Mouse (Mus musculus): ENCODE measurements around the gene Tgfb1.

DNA sequence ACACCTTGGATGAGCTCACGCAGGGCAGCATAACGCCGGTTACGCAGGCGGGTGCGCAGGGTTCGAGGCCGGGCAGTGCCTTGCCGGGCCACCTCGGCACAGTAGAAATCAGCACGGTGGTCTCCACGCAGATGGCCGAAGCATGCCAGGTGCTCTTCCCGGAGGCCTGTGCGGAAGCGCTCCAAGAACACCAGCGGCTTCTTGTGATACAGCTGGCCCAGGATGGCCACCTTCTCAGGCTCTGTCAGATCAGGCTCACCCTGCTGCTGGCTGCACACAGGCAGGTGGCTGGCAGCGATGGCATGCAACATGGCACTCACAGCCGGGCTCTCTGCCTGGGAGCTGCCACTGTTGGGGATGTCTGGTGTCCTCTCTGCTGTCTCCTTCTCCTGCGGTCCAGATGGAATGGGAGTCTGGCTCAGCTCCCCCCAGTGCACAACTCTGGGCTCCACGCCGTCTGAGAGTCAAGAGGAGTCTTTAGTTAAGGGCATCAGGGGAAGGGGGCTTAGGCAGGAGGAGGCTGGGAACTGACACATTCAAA is 29.0 kb downstream of the Tgfb1 start:
- TF ChIP-seq CTCF (IDR thresholded peaks at IDR 0.05; ENCODE audit: low read depth, low read length) = no peak
- no peak for TF ChIP-seq POLR2A (IDR thresholded peaks at IDR 0.05; ENCODE audit: extremely low read depth, insufficient read depth, low read length)

Data from liver, adult 2 months (tissue).